Mouse (Mus musculus) layer of hippocampus, postnatal 10 days (tissue): Measurements from ENCODE around the gene Hes7. TPM values are rescaled to one million over a fixed set of nuclear protein-coding genes. Genes with fewer than 3 reads are reported as not detected.

Source experiments
- DNase-seq, 2 experiments: peaks; one replicate each; pipeline ENCODE4 v3.0.0; 2021; ENCODE audit warnings: low spot score in 2 of 2
- total RNA-seq, 2 experiments: library from RNA; stranded (reverse); gene quantifications; 2 replicates each; pipeline ENCODE4 v1.2.3; 2021

Gene Hes7
- total RNA-seq, 2 experiments from 2014 or later, result 0.54 to 0.96 TPM

- DNase-seq, result peak; percentile 89 to 91
These were observed 20.3 kb upstream of the Hes7 start for GRCm38 (mm10) chr11:69099915-69100345.

GRCm38 (mm10) chr11:69100639-69101360 is 19.4 kb upstream of the Hes7 start:
- peak; percentile 19 to 27 for DNase-seq

GRCm38 (mm10) chr11:69101604-69102402 is 18.4 kb upstream of the Hes7 start:
- DNase-seq, result peak in 1 of 2 experiments; percentile 9

- peak; percentile 2 to 13 for DNase-seq
These were observed 17.8 kb upstream of the Hes7 start for GRCm38 (mm10) chr11:69102403-69102725.

GRCm38 (mm10) chr11:69103121-69103520 is 17.1 kb upstream of the Hes7 start:
- DNase-seq, result peak in 1 of 2 experiments; percentile 4

- peak; percentile 3 to 11 for DNase-seq
These were observed 16.4 kb upstream of the Hes7 start for GRCm38 (mm10) chr11:69103531-69104435.

GRCm38 (mm10) chr11:69104487-69104886 is 15.7 kb upstream of the Hes7 start:
- peak in 1 of 2 experiments; percentile 3 for DNase-seq

GRCm38 (mm10) chr11:69105227-69105626 is 15.0 kb upstream of the Hes7 start:
- peak in 1 of 2 experiments; percentile 2 for DNase-seq

GRCm38 (mm10) chr11:69105796-69106195 is 14.4 kb upstream of the Hes7 start:
- peak in 1 of 2 experiments; percentile 6 for DNase-seq

- no peak for DNase-seq
These were observed 13.9 kb upstream of the Hes7 start for GRCm38 (mm10) chr11:69106299-69106698.

- DNase-seq, result no peak
These were observed 13.4 kb upstream of the Hes7 start for GRCm38 (mm10) chr11:69106842-69107241.

- DNase-seq, result no peak
These were observed 12.5 kb upstream of the Hes7 start for GRCm38 (mm10) chr11:69107676-69108075.

GRCm38 (mm10) chr11:69108223-69108622 is 12.0 kb upstream of the Hes7 start:
- DNase-seq, result no peak

GRCm38 (mm10) chr11:69109032-69109900 is 10.9 kb upstream of the Hes7 start:
- no peak for DNase-seq

GRCm38 (mm10) chr11:69110319-69111046 is 9.7 kb upstream of the Hes7 start:
- peak; percentile 97 for DNase-seq

GRCm38 (mm10) chr11:69111051-69111810 is 9.0 kb upstream of the Hes7 start:
- no peak for DNase-seq

- no peak for DNase-seq
These were observed 8.3 kb upstream of the Hes7 start for GRCm38 (mm10) chr11:69111865-69112264.

- no peak for DNase-seq
These were observed 6.2 kb upstream of the Hes7 start for GRCm38 (mm10) chr11:69114018-69114417.

GRCm38 (mm10) chr11:69114621-69115020 is 5.6 kb upstream of the Hes7 start:
- DNase-seq, result no peak
